Mouse (Mus musculus) forebrain, embryonic 16.5 days (tissue): ENCODE measurements around the gene Zfp280b. TPM values are rescaled to one million over a fixed set of nuclear protein-coding genes. Genes with fewer than 3 reads are reported as not detected.
"Not testable (repeated sequence)": the region's sequence is repeated elsewhere in the genome, so short reads cannot be mapped to it uniquely, and the experiment has no call there.

Experiments used
- ATAC-seq: fragments of 200-750 bp; cut with Nextera tagmentation; 2 replicates; pipeline ENCODE4 v1.8.0; 2017; ENCODE audit warnings: mild to moderate bottlenecking, moderate library complexity
- H3K27ac ChIP-seq: fragments of 300-500 bp; sonication (generic); 2 replicates; pipeline ENCODE4 v1.5.1; 2014; ENCODE audit warnings: low read length, control low read depth
- H3K27me3 ChIP-seq: fragments of 300-500 bp; sonication (generic); replicated peaks from 2 replicates; pipeline ENCODE4 v1.6.1; 2014; ENCODE audit warnings: low read length; ENCODE audit not compliant: control insufficient read depth, insufficient read depth
- H3K36me3 ChIP-seq: fragments of 300-500 bp; sonication (generic); 2 replicates; pipeline ENCODE4 v1.6.1; 2014; ENCODE audit not compliant: control insufficient read depth, insufficient read depth
- H3K4me1 ChIP-seq: fragments of 300-500 bp; sonication (generic); replicated peaks from 2 replicates; pipeline ENCODE4 v1.6.1; 2014; ENCODE audit warnings: low read length; ENCODE audit not compliant: control insufficient read depth, insufficient read depth
- H3K4me2 ChIP-seq: fragments of 300-500 bp; sonication (generic); 2 replicates; pipeline ENCODE4 v1.6.1; 2014; ENCODE audit warnings: mild to moderate bottlenecking, low read length, control low read depth
- H3K4me3 ChIP-seq: fragments of 300-500 bp; sonication (generic); replicated peaks from 2 replicates; pipeline ENCODE4 v1.5.1; 2014; ENCODE audit warnings: mild to moderate bottlenecking, low read length, control low read depth
- H3K9ac ChIP-seq: fragments of 300-500 bp; sonication (generic); replicated peaks from 2 replicates; pipeline ENCODE4 v1.6.1; 2014; ENCODE audit warnings: low read depth, low read length, control low read depth
- H3K9me3 ChIP-seq: fragments of 300-500 bp; sonication (generic); 2 replicates; pipeline ENCODE4 v1.6.1; 2016; ENCODE audit warnings: low read length; ENCODE audit not compliant: control insufficient read depth
- WGBS: fragments of 180-500 bp; shearing (Covaris S2); extraction: QIAGEN DNeasy Blood & Tissue Kit; methylation state at CpG from one replicate; pipeline ENCODE4 v1.1.7; 2014; 5-methylcytosine and 5-hydroxymethylcytosine counted together
- polyA plus RNA-seq: library from polyadenylated mRNA; unstranded; fragments of >200 nt; fragmentation: Nextera tagmentation; extraction: Ambion mirVana; gene quantifications from 2 replicates; pipeline ENCODE4 v1.2.1, GENCODE M21; 2015

Zfp280b gene
- polyA plus RNA-seq, 1 experiment from 2014 or later: 12.1 TPM

DNA sequence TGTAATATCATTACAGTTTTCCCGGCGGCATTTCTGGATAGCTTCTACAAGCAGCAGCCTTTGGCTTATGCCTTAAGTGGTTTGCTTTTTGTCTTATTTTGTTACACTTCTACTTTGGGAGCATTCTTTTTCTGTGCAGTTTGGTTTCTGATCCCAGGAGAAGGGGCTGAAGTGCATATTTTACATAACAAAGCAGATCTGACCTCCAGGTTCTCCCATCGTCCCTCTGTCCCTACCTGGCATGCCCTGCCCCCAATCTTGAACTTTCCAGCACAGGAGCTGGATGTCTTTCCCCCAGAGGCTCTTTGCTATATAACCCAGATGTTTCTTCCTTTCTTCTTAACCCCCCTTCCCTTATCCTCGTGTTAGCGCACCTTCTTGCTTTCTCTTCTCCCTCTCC lies 12.9 kb downstream of the Zfp280b start:
- no peak overlapping the region for H3K4me3 ChIP-seq
- H3K4me2 ChIP-seq: no peak overlapping the region
- no peak overlapping the region for H3K9ac ChIP-seq
- peaks cover 3% of the 10 kb centered on the region; the same call in 1 of the 2 replicates for H3K36me3 ChIP-seq
- H3K27me3 ChIP-seq: no peaks in the 10 kb centered on the region
- no peak for ATAC-seq
- H3K4me1 ChIP-seq: no peaks in the 10 kb centered on the region
- H3K27ac ChIP-seq: no peak overlapping the region
- no peaks in the 10 kb centered on the region for H3K9me3 ChIP-seq
- WGBS: 53% methylated on average over 5 of the region's 5 CpGs

DNA sequence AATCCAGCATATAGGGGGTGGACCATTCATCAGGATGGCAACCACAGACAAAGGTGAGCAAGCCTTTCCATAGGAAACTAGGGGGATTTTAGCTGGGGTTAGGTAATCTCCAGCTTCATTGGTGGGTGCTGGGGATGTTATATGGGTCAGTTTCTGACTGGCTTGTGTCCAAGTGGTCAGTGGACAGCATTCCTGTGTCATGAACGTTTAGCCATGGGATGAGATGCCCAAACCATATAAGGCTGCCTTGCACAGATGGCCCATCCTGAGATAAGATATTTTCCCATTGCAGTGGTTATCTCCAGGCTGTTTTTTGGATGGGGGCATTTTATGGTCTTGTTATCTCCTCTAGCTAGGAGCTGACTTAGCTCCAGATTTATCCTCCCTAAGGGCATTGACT lies 14.3 kb downstream of the Zfp280b start:
- no peaks in the 10 kb centered on the region for H3K4me1 ChIP-seq
- H3K4me3 ChIP-seq: no peak overlapping the region
- no peak for ATAC-seq
- 64% methylated on average over 1 of the region's 1 CpGs for WGBS
- H3K27ac ChIP-seq: no peak overlapping the region
- no peak overlapping the region for H3K9ac ChIP-seq
- no peaks in the 10 kb centered on the region for H3K27me3 ChIP-seq
- H3K4me2 ChIP-seq: no peak overlapping the region
- H3K9me3 ChIP-seq: no peaks in the 10 kb centered on the region
- H3K36me3 ChIP-seq: no peaks in the 10 kb centered on the region

DNA sequence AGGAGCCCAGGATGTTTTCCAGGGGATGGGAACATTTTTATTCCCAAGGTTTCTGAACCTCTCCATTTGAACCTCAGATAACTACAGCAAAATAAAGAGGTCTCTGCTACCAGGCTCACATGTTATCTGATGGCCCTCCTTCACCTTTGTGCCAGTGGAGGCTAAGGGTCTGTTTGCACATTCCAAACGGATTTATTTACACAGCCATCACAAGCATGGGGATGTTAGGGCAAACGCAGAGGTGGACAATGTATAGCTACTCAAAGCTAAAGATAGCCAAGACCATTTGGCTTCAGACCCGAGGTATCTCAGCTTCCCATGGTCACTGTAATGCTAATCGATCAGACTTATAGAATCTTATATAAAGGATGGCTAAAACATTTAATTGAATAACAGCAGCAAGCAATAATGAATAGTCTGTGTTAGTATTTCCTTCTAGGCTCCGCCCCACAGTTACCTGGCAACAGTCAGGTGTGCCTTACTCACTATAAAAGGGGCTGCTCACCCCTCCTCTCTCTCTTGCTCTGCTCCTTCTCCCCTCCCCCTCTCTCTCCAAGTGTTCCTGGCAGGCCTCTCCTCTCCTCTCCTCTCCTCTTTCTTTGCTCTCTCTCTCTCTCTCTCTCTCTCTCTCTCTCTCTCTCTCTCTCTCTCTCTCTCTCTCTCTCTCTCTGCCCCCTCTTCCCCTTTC lies 14.9 kb downstream of the Zfp280b start:
- H3K9me3 ChIP-seq: no peaks in the 10 kb centered on the region
- H3K4me2 ChIP-seq: no peak overlapping the region
- H3K4me1 ChIP-seq: no peaks in the 10 kb centered on the region
- no peak for ATAC-seq
- no peak overlapping the region for H3K4me3 ChIP-seq
- H3K27ac ChIP-seq: no peak overlapping the region
- H3K27me3 ChIP-seq: no peaks in the 10 kb centered on the region
- no peak overlapping the region for H3K9ac ChIP-seq
- no peaks in the 10 kb centered on the region for H3K36me3 ChIP-seq
- WGBS: 53% methylated on average over 5 of the region's 5 CpGs

DNA sequence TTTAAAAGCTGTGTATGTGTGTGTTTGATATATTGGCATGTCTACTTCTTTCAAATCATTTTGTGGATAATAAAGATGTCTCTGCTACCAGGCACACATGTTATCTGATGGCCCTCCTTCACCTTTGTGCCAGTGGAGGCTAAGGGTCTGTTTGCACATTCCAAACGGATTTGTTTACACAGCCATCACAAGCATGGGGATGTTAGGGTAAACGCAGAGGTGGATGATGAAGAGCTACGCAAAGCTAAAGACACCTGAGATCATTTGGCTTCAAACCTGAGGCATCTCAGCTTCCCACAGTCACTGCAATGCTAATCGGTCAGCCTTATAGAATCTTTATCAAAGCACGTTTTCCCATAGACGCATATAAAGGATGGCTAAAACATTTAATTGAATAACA lies 16.5 kb downstream of the Zfp280b start:
- Histone ChIP-seq H3K9me3 (no peaks in the 10 kb centered on the region), H3K27me3 (no peaks in the 10 kb centered on the region), H3K4me3 (no peak overlapping the region), H3K36me3 (no peaks in the 10 kb centered on the region), H3K4me2 (no peak overlapping the region), H3K9ac (no peak overlapping the region), H3K27ac (no peak overlapping the region), H3K4me1 (no peaks in the 10 kb centered on the region)
- no peak for ATAC-seq
- WGBS: 66% methylated on average over 6 of the region's 6 CpGs

DNA sequence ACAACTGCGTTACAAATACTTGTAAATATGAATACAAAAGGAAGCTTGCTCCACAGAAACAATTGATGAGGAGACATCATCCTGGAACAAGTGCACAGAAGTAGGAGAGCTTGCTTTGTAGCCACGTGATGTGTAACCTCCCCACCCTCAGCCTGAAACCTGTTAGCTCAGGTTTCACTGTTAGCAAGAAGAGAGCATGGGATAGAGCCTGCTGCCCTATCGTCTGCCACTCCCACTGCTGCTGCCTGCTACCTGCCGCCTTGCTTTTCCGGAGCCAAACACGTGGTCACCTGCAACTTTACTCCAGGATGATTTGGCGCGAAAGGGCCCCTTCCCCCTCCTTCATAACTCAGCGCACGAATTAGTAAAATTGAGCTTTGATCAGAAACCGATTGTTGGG lies 19.4 kb downstream of the Zfp280b start:
- no peaks in the 10 kb centered on the region for H3K36me3 ChIP-seq
- no peaks in the 10 kb centered on the region for H3K27me3 ChIP-seq
- 85% methylated on average over 11 of the region's 11 CpGs for WGBS
- no peak overlapping the region for H3K9ac ChIP-seq
- no peak overlapping the region for H3K27ac ChIP-seq
- no peak for ATAC-seq
- no peaks in the 10 kb centered on the region for H3K9me3 ChIP-seq
- no peaks in the 10 kb centered on the region for H3K4me1 ChIP-seq
- no peak overlapping the region for H3K4me3 ChIP-seq
- no peak overlapping the region for H3K4me2 ChIP-seq

DNA sequence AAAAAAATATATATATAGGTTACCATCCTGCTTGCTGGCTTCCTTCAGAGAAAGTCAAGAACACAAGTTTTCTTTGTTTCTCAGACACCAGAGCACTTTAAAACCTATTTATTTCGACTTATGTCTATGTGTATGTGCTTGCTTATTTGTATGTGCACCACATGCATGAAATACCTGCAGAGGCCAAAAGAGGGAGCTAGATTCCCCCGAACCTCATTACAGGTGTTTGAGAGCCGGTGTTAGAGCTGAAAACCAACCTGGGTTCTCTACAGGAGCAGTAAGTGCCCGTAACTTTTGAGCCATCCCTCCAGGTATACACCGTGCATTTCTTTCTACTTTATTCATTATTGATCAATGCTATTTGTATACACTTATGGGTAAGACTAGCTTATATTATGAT lies 30.0 kb downstream of the Zfp280b start:
- ATAC-seq: no peak
- no peak overlapping the region for H3K27ac ChIP-seq
- WGBS: 94% methylated on average over 5 of the region's 5 CpGs
- H3K27me3 ChIP-seq: no peaks in the 10 kb centered on the region
- no peak overlapping the region for H3K4me3 ChIP-seq
- no peak overlapping the region for H3K4me2 ChIP-seq
- H3K36me3 ChIP-seq: no peaks in the 10 kb centered on the region
- H3K4me1 ChIP-seq: no peaks in the 10 kb centered on the region
- H3K9me3 ChIP-seq: no peaks in the 10 kb centered on the region
- no peak overlapping the region for H3K9ac ChIP-seq

DNA sequence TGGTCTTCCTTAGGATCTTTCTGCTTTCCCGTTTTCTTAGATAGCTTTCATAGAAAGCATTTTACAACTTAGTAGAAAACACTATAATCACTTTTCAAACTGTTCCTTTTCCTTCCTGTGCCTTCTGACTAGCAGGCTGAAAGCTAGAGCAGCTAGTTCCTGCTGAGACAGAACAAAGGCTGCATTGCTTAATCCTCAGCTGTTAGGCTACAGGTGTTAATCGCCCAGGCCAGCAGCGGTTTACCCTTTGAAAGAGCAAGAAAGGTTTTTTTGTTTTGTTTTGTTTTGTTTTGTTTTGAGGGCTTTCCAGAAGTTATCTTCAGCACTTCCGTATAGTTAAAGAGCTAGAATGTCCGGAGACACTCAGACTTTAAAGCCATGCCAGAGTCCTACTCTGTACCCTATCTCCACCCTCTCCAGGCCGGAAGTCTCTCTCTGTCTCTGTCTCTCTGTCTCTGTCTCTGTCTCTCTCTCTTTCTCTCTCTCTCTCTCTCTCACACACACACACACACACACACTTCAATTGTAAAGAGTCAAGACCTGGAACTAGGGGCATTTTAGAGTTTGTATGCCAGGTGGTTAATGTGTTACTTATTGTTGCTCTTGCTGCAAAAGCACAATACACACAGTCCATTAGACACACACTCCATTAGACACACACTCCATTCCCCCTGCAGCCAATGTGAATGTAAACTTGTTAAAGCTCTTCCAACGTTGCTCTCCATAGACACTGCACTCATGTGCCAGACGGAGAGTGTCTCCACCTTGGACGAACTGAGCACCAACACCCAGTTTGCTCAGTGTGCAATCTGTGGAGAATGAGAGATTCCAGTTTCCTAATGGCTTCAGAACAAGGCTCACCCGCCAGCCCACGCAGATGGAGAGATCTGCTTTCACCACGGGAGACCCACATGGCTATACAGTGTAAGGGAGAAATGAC lies 35.5 kb downstream of the Zfp280b start:
- Histone ChIP-seq H3K36me3 (no peaks in the 10 kb centered on the region), H3K27me3 (no peaks in the 10 kb centered on the region), H3K9ac (no peak overlapping the region), H3K4me3 (no peak overlapping the region), H3K27ac (no peak overlapping the region), H3K4me2 (no peak overlapping the region), H3K9me3 (no peaks in the 10 kb centered on the region), H3K4me1 (no peaks in the 10 kb centered on the region; the same call in 1 of the 2 replicates)
- peak; percentile 33; the same call in 1 of the 2 replicates for ATAC-seq
- 18% methylated on average over 12 of the region's 12 CpGs for WGBS

DNA sequence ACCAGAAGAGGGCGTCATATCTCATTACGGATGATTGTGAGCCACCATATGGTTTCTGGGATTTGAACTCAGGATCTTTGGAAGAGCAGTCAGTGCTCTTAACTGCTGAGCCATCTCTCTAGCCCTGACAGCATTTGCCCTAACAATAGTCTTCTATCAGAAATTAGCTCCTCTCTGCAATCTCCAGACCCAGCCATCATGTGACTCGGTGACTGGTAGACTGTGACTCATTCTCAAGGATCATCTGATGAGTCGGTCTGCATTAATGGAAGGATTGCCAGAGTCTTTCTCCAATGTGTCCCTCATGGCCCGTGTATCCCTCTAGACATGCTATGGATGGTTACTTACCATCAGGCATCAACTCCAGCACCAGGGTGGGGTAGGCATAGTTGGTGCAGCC lies 39.6 kb downstream of the Zfp280b start:
- not testable (repeated sequence) for H3K4me1 ChIP-seq, H3K27ac ChIP-seq, ATAC-seq, H3K9me3 ChIP-seq, H3K4me2 ChIP-seq, H3K9ac ChIP-seq, H3K27me3 ChIP-seq, H3K36me3 ChIP-seq, H3K4me3 ChIP-seq
- 97% methylated on average over 5 of the region's 5 CpGs for WGBS

DNA sequence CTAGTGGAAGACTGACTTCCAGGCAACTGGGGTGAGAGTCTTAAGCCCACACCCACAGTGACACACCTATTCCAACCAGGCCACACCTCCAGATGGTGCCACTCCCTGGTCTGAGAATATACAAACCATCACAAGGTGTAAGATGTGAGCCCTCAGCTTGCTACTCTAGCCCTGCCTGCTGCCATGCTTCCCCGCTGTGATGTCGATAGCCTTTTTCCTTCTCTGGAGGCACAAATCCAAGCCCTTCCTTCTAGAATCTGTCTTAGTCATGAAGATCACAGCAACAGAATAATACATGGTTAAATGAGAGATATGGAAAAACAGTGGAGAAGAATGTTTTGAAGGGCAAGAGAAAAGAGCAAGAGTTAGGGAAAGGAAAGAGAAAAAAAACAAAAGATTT lies 44.6 kb downstream of the Zfp280b start:
- not testable (repeated sequence) for H3K4me2 ChIP-seq, ATAC-seq, H3K9me3 ChIP-seq, H3K36me3 ChIP-seq, H3K27ac ChIP-seq, H3K4me1 ChIP-seq, H3K27me3 ChIP-seq, H3K4me3 ChIP-seq, H3K9ac ChIP-seq
- WGBS: 92% methylated on average over 2 of the region's 2 CpGs
